Mouse (Mus musculus): ENCODE measurements around the gene 1700011M02Rik.
"Not testable (repeated sequence)": the region's sequence is repeated elsewhere in the genome, so short reads cannot be mapped to it uniquely, and the experiment has no call there.

DNA sequence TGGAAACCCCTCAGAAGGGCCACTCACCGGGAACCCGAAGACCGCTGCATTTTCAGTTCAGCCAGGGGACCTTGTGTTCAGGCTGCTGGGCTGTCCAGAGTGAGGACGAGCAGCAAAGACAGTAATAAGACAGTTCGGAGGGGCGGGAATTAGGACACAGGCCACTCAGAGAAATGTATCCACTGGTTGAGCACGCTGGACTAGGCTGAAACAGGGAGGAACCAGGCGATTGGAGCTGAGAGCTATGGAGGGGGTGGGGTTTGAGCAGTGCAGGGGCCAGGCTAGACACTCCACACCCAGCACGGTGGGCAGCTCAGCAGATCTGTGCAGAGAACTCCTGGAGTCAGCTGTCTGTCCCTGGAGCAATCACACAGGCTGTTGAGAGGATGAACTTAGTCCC is at the start of gene 1700011M02Rik, which contains the start of gene Dmrtc1a:
- not testable (repeated sequence) for TF ChIP-seq SMC3 (IDR thresholded peaks at IDR 0.05; ENCODE audit: low read depth, low read length); CTCF (conservative IDR thresholded peaks at IDR 0.05 in 1 of 2, IDR thresholded peaks at IDR 0.05 in 1 of 2; ENCODE audit: low read depth in 2 of 2, low read length in 2 of 2); POLR2A (IDR thresholded peaks at IDR 0.05; ENCODE audit: low read depth, low read length); JUN (IDR thresholded peaks at IDR 0.05; ENCODE audit: insufficient read depth, low read depth, low read length); ZMIZ1 (IDR thresholded peaks at IDR 0.05; ENCODE audit: low read depth, low read length); SIN3A (IDR thresholded peaks at IDR 0.05; ENCODE audit: low read length); MAFK (IDR thresholded peaks at IDR 0.05; ENCODE audit: insufficient replicate concordance, low read length)

All from CH12.LX (cell line).